Mouse (Mus musculus) stomach, postnatal 0 days (tissue): ENCODE measurements at regions not wholly inside any gene's neighbourhood (a gene's known extent, or its start where the extent isn't known, plus 50 kb on each side); places are given as distances from the start of the nearest gene placed in this dataset.
"Not testable (repeated sequence)": the region's sequence is repeated elsewhere in the genome, so short reads cannot be mapped to it uniquely, and the experiment has no call there.

Experiments used
- CTCF ChIP-seq: IDR thresholded peaks from 2 replicates; pipeline ENCODE4 v1.5.1; 2016; ENCODE audit warnings: antibody characterized with exemption, low read depth, mild to moderate bottlenecking, moderate library complexity
- EP300 ChIP-seq: optimal IDR thresholded peaks from 2 replicates; pipeline ENCODE3; 2016; ENCODE audit warnings: antibody characterized with exemption

DNA sequence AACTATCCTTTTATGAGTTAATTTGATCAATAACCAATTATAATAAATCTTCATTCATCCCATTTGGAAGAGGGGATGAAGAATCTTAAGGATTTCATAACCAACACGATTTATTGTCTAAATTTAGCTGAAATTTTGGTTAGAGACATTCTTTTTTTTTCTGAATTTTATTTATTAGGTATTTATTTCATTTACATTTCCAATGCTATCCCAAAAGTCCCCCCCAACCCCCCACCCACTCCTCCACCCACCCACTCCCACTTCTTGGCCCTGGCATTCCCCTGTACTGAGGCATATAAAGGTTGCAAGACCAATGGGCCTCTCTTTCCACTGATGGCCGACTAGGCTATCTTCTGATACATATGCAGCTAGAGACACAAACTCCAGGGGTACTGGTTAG, 148.7 kb upstream of the Grik2 start:
- TF ChIP-seq CTCF, EP300: not testable (repeated sequence)
